Mouse (Mus musculus): ENCODE results near the gene Cpsf4l.

Gene Cpsf4l

DNA sequence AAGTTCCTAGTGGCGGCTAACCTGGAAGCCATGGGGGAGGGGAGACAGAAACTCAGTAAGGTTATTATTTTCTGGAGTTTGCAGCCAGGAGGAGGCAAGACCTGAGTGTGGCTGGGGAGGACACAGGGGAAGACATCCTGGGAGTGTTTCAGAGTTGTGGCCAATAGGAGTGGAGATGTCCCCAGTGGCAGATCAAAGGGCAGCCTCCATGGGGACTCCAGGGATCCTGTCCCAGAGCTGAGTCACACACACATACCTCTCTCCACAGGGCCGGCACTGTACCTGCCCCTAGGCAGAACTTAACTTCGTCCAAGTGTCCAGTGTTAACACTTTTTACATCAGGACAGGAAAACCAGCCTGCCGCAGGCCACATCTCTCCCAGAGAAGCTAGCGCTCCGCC, 25.3 kb upstream of the Cpsf4l start:
- no peak for DNase-seq (ENCODE audit: low read depth)

DNA sequence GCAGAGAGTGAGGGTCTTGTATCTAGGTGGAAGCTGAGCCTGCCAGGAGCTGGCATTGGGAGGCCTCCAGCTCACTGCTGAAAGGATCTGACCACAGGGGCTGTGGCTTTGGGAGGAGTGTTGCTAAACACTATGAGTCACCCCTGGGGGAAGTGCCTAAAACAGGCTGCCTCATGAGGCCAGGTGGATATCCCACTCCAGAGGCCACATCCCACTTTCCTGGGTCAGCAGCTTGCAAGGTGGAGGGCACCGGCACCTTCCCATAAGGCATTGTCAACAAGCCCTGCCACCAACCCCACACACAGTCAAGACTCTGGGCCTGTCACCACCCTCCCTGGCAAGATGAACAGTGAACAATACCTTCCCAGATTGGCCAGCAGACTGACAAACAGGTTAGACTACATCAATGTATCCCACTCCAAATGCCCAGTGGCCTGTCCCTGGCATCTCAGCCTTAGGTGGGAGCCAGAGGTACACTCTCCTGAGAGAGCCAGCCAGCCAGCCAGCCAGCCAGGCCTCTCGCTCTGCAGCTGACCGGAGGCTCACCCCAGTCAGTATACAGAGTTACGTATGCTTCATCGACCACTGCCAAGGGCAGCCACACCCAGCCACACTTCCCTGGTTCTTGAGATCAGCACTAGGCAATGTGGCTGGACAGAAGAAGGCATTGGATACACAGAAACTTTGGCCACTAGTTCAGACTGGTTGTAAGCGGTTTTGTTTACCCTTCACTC, 24.0 kb upstream of the Cpsf4l start:
- DNase-seq (ENCODE audit: low read depth) = no peak

DNA sequence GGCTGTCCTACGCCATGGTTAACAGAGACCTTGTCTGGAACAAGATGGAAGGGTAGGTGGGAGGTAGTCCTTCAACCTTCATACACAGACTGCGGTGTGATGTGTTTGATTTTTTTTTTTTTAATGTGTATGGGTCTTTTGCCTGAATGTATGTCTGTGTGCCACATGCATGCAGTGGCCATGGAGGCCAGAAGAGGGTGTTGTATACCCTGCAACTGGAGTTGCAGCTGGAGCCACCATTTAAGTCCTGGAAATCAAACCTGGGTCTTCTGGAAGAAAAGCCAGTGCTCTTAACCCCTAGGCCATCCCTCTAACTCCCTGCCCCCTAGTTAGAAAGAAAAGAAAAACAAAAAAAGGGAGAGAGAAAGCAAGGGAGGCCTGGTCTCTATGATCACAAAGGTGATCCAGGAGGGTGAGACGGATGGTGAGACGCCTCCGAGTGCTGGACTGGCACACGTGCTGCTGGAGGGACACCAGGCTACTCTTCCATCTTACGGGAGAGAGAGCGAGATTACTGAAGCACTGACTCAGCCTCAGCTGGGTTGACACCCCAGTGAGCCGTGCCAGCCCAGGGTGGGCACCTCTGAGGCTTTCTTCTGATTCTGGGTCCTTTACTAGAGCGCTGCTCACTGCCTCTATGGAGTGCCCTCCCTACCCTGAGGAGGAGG, 22.3 kb upstream of the Cpsf4l start:
- DNase-seq (ENCODE audit: low read depth) = no peak

DNA sequence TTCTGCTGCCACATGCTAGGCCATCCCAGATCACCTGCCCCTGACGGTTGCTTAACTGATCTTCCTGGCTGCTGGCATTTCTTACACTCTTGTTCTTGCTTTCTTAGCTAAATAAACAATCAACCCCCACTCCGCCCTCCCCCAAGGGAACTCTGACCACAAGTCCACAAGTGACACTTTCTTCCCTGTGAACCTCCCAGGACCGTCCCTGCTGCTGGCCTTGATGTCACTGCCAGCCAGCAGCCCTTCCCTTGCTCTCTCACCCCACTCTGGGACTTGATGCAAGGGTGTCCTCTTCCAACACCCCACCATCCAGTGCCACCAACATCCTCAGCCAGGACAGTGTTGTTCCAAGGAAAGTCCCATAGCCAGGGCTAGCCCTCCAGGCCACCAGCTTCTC, 21.1 kb upstream of the Cpsf4l start:
- no peak for DNase-seq (ENCODE audit: low read depth)

DNA sequence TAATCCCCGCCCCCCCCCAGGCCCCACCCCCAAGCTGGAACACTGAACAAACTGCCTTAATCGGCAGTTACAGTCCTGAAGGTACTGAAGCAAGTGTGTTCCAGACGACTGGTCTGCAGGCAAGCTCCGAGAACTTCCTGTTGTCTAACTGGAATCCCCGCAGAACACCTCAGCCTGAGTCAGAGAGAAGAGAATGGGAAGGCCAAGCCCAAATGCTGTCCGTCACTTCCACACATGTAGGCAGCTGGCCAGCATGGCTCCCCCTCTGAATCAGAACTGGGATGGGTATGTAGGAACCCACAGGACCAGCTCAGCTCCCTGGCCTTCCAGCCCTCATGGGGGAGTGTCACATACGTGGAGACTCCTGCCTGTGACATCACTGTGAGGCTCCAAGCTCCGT, 20.1 kb upstream of the Cpsf4l start:
- no peak for DNase-seq (ENCODE audit: low read depth)

DNA sequence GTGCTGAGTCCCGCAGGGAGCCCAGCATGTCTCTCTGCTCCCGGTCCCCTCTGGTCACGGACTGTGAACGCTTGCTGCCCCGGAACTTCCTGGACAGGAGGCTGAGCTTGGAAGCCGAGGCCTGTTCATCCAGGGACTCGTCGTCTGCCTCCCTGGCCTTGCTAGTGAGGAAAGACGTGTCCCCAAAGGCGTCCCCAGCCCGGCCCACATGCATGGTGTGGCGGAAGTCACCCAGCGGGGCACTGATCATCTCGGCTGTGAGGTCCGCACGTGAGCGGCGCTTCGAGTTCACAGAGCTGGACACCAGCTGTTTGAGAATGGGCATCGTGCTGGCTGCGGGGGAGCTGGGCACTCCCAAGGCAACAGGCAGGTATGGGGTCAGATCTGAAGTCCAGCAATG, 19.4 kb upstream of the Cpsf4l start:
- no peak for DNase-seq (ENCODE audit: low read depth)

DNA sequence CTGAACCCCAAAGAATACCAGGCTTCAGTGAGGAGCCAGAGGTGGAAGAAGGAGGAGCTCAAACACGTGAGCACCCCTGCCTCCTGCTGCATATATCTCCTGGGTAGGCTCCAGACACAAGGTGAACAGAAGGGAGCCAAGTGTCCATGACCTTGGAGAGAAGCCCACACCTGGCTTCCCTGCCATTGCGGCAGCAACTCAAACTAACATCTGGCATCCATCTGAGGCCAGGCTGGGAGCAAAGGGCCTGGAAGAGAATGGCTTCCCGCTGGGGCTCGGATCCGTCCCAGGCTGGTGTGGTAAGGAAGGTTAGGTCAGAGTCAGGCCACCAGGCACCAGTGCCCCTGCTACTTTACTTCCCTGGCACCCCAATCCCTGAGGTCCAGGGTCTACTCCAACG, 18.2 kb upstream of the Cpsf4l start:
- DNase-seq (ENCODE audit: low read depth) = no peak

DNA sequence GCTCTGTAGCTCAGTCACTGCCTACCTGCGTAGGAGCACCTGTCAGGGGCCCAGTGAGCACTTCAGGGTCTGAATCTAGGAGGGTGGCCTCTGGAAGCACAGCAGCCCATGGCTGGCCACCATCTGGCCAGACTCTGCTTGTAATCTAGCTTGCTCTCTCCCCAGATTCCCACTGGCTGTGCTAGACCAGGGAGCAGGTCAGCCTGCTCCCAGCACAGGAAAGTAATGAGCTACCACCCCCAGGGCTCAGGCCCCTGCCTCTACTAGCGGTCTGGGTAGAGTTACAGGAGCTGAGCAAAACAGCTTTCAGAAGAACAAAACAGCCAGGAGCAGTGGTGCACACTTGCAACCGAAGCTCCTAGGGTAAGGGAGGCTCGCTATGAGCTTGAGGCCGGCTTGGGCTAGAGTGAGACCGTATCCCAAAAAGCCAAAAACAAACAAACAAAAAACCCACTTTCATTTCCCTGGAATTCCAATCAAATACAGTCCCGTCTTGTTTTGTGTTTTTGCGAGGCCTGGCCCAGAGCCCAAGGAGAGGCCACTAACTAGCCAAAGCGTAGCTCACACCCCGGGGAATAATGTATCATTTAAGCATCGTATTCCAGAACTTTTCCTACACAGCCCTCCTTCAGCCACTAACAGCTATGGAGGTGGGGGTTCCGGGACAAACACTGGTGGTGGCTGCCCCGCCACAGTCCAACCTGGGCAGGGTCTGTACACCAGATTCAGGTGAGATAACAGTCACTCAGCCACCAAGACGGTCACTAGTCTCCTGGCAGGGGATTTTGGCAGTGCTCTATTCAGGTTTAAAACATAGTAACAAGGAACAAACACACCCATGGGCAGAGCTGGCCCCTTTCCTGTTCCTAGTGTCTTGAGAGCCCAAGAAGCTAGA, 17.4 kb upstream of the Cpsf4l start:
- no peak for DNase-seq (ENCODE audit: low read depth)

DNA sequence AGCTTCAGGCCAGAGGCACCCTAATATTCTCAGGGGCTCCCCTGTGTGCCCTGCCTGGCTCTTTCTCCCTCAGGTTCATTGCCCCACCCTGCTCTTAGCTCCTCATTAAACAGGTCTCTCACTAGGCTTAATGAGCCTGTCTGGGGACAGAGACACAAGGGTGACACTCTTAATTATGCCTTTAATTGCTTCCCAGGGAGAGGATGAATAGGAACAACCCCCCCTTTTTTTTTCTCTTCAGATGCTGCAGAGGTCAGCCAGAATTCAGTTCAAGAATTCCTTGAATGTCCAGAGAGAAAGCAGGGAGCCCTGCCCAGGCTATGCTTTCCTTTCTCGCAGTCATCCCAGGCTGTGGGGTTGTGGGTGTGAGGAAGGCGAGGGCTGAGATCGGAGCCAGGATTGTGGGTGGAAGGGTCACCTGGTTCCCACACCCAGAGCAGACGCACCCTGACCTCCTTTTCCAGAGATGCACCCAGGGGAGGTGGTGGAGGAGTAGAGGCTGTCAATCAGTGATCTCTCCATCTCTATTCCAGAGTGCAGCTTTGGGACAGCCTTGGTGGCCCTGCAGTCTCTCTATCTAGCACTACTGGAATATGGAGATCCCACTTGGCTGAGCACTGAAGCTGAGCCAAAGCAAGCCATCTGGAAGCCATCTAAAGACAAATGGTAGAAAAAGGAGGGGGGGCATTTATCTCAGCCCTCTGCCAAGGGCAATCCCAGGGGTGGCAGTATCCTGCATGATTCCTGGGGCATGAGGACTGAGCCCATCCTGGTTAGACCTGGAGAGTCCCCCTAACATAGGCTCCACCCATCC, 15.6 kb upstream of the Cpsf4l start:
- no peak for DNase-seq (ENCODE audit: low read depth)

DNA sequence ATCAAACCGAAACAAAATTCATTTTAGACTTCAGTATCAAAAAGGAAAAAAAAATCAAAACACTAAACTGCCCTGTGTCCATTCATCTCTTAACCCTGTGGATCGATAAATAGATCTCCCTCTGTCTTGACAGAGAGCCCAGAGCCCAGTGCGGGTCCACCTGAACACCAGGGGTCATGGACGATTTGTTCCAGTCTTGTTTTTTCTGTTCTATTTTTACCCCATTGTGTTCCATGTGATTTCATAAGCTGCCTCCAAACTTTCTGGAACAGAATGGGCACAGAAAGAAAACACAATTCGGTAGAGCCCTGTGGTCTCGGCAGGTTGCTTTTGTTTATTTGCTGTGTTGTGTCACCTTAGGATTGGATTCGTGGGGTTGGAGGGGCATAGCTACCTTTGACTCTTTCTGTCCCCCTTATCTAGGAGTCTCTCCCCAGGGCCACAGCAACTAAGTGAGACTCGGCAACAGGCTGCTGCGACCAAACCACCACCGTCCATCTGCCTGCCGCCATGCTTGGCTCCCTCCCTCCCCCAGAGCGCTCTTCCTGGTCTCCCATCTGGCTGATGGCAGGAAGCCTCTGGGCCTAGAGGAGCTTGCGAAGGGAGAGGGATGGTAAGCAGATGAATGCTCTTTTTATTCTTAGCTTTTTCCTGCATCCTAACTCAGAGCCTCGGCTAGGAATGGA, 12.7 kb upstream of the Cpsf4l start:
- no peak for DNase-seq (ENCODE audit: low read depth)

DNA sequence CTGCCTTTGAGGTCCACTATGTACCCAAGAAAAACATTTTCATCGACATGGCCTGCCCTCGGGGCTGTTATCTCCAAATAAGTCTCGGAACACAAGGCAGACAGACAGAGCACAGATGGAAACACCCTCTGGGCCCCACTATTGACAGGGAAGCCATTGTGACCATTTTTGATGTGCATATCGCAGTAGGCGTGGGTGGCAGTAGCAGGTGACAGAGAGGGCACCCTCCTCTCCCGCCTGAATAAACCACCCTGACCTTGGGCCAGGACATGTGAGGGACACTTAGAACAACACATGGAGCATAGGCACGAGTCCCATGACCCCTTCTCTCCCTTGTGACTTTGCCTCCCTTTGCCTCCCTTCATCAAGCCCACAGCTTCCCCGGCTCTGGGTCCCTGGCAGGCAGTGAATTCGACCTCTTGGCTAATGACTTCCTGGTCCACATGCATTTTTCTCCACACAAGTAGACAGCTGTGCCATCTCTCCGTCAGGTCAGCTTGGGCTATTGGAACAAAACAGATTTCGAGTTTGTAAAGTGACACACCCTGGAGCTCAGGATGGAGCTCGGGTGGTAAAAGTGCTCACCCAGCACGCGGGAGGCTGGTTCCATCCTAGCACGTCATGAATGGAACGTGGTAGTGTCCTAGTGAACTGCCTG, 8.1 kb upstream of the Cpsf4l start:
- no peak for DNase-seq (ENCODE audit: low read depth)

DNA sequence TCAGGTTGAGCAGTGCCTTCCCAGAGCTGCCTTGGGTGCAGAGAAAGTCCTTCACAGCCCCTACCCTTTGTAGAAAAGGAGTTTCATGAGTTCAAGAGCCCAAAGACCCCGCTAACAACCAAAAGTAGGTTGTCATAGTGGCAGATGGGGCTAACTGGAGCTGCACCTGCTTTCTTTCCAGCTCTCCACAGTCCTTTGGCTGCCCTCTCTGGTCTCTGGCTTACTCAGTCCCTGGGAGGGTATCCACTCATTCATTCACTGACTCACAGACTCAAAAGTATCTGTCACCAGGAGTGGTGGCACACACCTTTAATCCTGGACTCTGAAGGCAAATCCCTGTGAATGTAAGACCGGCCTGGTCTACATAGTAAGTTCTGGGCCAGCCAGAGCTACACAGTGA, 6.3 kb upstream of the Cpsf4l start:
- DNase-seq (ENCODE audit: low read depth) = no peak

DNA sequence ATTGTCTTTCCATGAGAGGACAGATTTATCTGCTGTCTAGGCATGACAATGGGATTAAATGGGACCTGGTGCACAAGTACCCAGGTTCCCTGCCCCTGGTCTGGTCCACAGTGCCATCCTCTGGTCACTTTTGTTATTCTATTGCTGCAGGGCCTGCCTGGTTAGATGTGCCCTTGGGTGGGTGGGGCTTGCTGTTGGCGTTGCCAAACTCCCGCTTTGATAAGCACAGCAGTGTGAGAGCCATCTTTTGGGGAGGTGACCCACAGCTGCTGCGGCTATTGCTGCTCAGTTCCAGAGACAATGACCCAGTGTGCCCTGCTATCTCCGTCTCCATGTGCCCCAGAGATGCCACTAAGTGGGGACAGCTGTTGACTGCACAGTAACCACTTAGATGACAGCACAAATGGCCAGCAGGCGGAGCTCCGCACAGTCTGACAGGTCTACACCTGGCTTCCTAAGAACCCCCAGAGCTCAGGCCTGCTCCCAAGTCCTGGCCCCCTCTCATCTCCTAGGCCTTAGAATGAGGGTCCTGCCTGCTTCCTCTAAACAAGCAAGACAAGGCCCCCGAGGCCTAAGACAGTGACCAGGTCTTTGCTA, 5.4 kb upstream of the Cpsf4l start:
- peak; percentile 29 for DNase-seq (ENCODE audit: low read depth)

DNA sequence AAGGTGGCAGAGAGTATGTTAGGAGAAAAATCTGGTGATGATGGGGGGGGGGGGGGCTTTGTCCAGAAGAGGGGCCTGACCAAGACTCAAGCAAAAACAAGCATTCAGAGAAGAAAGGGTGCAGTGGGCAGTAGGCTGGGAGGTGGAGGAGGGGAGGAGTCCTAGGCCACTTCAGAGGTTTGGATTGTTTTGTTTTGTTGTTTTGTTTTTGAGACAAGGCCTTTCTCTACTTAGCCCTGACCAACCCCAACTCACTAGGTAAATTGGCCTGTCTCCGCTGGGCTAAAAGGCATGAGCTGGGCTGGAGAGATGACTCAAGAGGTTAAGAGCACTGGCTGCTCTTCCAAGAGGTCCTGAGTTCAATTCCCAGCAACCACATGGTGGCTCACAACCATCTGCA, 1.2 kb upstream of the Cpsf4l start:
- no peak for DNase-seq (ENCODE audit: low read depth)

DNA sequence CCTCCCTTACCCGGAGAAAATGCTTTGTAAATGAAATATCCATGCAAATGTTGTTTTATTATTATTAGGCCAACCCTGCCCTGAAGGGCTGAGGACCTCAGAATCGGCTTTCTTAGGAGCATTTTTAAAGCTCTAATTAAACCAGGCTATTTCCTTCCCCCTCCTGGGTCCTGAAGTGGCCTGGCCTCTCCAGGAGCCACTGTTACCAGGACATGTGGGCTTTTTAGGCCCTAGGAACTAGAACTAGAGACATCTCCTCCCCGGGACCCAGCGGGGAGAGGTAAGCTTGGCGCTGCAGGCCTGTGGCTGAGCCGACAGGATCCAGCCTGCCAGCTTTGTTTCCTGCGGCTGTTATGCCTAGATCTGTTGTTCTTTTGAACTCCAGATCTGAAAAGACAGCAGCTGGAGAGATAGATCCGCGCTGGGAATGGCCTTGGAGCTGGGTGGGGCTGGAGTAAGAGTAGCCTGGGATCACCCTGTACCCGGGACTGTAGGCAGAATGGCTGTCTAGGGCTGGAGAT, 500 bp upstream of the Cpsf4l start:
- DNase-seq (ENCODE audit: low read depth) = no peak

DNA sequence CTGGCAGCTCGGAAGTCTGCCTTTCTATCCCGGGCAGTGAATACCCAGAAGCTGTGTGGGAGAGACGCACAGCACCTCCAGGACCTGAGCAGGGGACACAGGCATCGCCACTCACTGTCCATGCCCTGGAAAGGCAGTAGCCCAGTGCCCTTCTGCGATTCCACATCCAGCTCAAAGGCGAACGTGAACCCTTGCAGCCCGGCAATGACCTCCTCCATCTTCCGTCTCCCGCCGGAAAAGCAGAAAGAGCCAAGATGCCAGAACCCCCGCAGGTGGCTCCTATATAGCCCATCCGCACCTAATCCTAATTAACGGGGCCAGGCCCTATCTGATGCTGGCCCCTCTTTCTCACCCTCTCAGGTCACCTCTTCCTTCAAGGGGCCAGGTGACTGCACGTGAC, 545 bp downstream of the Cpsf4l start:
- no peak for DNase-seq (ENCODE audit: low read depth)

DNA sequence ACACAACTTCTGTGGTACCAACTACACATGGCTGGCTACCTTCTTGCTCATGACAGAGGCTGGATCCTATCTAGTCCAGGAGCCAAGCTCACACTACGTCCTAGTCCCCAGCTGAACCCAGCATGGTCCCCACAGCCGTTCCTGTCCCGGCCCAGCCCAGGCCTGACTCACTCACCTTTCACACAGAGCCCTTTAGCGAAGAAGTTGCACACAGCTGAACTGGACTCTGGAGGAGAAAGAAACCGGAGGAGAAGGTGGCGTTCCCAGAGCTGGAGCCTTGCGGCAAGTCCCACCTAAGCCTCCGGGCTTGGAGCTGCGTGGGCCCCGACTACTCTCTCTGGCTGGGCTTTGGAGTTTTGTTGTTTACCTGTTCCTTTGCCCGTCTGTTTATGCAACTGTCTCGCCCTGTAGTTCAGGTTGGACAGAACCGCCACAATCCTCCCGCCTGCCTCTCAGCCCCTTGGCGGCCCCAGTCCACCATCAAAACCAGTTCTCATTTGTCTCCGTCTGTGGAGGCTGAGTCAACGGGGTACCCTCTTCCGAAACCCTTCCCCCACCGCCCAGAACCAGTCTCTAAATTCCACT, 1.1 kb downstream of the Cpsf4l start:
- DNase-seq (ENCODE audit: low read depth) = no peak

DNA sequence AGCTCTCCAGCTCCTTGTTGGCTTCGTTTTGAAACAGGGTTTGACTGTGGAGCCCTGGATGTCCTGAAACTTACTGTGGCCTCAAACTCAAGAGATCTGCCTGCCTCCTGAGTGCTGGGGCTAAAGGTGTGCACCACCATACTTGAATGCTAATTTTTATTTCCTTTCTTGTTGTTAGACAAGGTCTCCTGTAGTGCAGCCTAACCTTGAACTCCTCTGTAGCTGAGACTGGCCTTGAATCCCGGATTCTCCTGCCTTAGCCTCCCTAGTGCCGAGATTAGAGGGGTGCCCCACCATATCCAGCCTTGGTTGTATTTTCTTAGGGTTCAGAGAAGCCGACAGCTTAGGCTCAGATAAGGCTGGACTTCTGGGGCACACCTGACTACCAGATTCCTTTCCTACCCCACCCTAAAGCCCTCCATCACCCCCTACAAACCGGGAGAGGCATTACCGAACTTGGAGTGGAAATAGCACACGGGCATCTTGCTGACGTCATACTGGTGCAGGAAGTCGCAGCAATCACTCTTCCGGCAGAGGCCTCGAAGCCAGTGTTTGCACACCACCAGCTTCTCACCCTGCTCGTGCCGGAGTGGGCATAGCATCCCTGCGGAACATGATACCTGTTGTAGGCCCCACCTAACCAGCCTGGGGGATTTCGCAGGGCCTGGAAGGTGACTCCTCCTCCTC, 3.7 kb downstream of the Cpsf4l start:
- no peak for DNase-seq (ENCODE audit: low read depth)

DNA sequence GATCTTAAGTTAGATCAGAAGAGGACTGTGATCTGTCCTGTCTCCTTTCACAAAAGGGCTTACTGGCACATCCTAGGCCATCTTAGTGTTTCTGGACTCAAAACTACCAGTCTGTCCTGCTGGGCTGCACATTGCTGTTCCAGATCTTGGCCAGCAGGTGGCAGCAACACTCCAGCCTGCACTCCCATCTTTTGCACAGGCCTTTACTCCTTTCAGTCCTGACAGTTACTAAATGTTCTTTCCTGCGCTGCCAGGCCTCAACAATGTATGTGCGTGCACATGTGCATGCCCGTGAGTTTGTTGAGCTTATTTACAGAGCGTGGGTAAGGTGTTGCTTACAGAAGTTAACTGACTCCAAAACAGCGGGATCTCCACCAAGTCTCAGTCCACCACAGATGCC, 6.1 kb downstream of the Cpsf4l start:
- peak; percentile 79 for DNase-seq (ENCODE audit: low read depth)
